Mouse (Mus musculus): ENCODE measurements around the gene Vmn1r200. TPM values are rescaled to one million over a fixed set of nuclear protein-coding genes. Genes with fewer than 3 reads are reported as not detected.

The Vmn1r200 gene
- not detected in 2 replicates for polyA plus RNA-seq (2012; rRNA removed)

GRCm38 (mm10) chr13:22390073-22390472 is at the start of gene Vmn1r200:
TSS of gene Vmn1r200 (plus strand) at chr13:22390373.

GRCm38 (mm10) chr13:22350064-22350463 is 40.1 kb upstream of the Vmn1r200 start, which contains the start of gene Vmn1r198:
TSS of gene Vmn1r198 (plus strand) at chr13:22350364.

GRCm38 (mm10) chr13:22379518-22379917 is 10.7 kb upstream of the Vmn1r200 start, which contains the start of gene Vmn1r199:
TSS of gene Vmn1r199 (plus strand) at chr13:22379818.

Other genes with a start within 250 kb of the Vmn1r200 start
- not detected in 2 replicates for gene Vmn1r191, start 206.4 kb upstream of the Vmn1r200 start, polyA plus RNA-seq (2012; rRNA removed)
- not detected in 2 replicates for gene Vmn1r192, start 199.2 kb upstream of the Vmn1r200 start, polyA plus RNA-seq (2012; rRNA removed)
- gene Vmn1r193, start 167.2 kb upstream of the Vmn1r200 start, polyA plus RNA-seq (2012; rRNA removed), result not detected in 2 replicates
- not detected in 2 replicates for gene Vmn1r194, start 146.2 kb upstream of the Vmn1r200 start, polyA plus RNA-seq (2012; rRNA removed)
- gene Vmn1r195, start 119.9 kb upstream of the Vmn1r200 start, polyA plus RNA-seq (2012; rRNA removed), result not detected in 2 replicates
- not detected in 2 replicates for gene Vmn1r196, start 100.5 kb upstream of the Vmn1r200 start, polyA plus RNA-seq (2012; rRNA removed)
- gene Vmn1r197, start 65.8 kb upstream of the Vmn1r200 start, polyA plus RNA-seq (2012; rRNA removed), result not detected in 2 replicates
- gene Vmn1r198, start 40.0 kb upstream of the Vmn1r200 start, polyA plus RNA-seq (2012; rRNA removed), result not detected in 2 replicates
- gene Vmn1r199, start 10.6 kb upstream of the Vmn1r200 start, polyA plus RNA-seq (2012; rRNA removed), result not detected in 2 replicates
- gene Vmn1r201, start 81.5 kb downstream of the Vmn1r200 start, polyA plus RNA-seq (2012; rRNA removed), result not detected in 2 replicates
- not detected in 2 replicates for gene Vmn1r202, start 115.0 kb downstream of the Vmn1r200 start, polyA plus RNA-seq (2012; rRNA removed)
- not detected in 2 replicates for gene Vmn1r203, start 127.7 kb downstream of the Vmn1r200 start, polyA plus RNA-seq (2012; rRNA removed)
- not detected in 2 replicates for gene Vmn1r204, start 162.8 kb downstream of the Vmn1r200 start, polyA plus RNA-seq (2012; rRNA removed)
- not detected in 2 replicates for gene Vmn1r205, start 202.6 kb downstream of the Vmn1r200 start, polyA plus RNA-seq (2012; rRNA removed)
- not detected in 2 replicates for gene Vmn1r206, start 233.9 kb downstream of the Vmn1r200 start, polyA plus RNA-seq (2012; rRNA removed)